8 mouse cellular contexts compared by ENCODE assay signal in genomic region chr4:109342783-109343485, GRCm38 (mm10).
DNase-seq lines count a peak whose midpoint lies in the region; ATAC-seq lines count a peak whose summit lies in the region.

No protein-coding gene starts in this region.

- no peaks in the 10 kb centered on the region for H3K9me3 ChIP-seq in hindbrain, embryonic 15.5 days

- peak; percentile 93 for ATAC-seq in hindbrain, embryonic 15.5 days (ENCODE audit: low FRiP score, low read depth)
- no peak for ATAC-seq in CD4-positive, CD25-positive, alpha-beta regulatory T cell, adult 4 months

- no peaks in the 10 kb centered on the region for H3K27me3 ChIP-seq in hindbrain, embryonic 15.5 days

- H3K36me3 ChIP-seq in hindbrain, embryonic 15.5 days, result no peaks in the 10 kb centered on the region

- peak overlapping the region; percentile 56 for H3K9ac ChIP-seq in hindbrain, embryonic 15.5 days

- peak overlapping the region; percentile 83 for H3K27ac ChIP-seq in hindbrain, embryonic 15.5 days (replicated peaks)

- DNase-seq in lung, postnatal 10 days, result peak; percentile 17
- DNase-seq in lung, postnatal 25 days (ENCODE audit: low spot score), result no peak
- peak; percentile 70 for DNase-seq in embryo, embryonic 10.5 days (ENCODE audit: low spot score)
- peak; percentile 58 for DNase-seq in retina, postnatal 1 day
- no peak for DNase-seq in adrenal gland, postnatal 25 days
- DNase-seq in thymus, postnatal 25 days, result no peak

- peak overlapping the region; percentile 39 for H3K4me2 ChIP-seq in hindbrain, embryonic 15.5 days

- WGBS in hindbrain, embryonic 15.5 days, result 29% methylated on average over 4 of the region's 4 CpGs

- peaks cover 21% of the 10 kb centered on the region for H3K4me1 ChIP-seq in hindbrain, embryonic 15.5 days (replicated peaks)

- H3K4me3 ChIP-seq in hindbrain, embryonic 15.5 days, result peak overlapping the region; percentile 44

Comparison
In these comparisons a context has a peak if more than half of its experiments do, and no peak if none do; other contexts are left out.
1. DNase-seq: peak in lung, postnatal 10 days (single experiment), embryo, embryonic 10.5 days (single experiment) and retina, postnatal 1 day (single experiment); none in lung, postnatal 25 days (single experiment), adrenal gland, postnatal 25 days (single experiment) and thymus, postnatal 25 days (single experiment).